Mouse (Mus musculus) forebrain, postnatal 0 days (tissue): ENCODE measurements around the gene Dido1. TPM values are rescaled to one million over a fixed set of nuclear protein-coding genes. Genes with fewer than 3 reads are reported as not detected.
A peak's percentile ranks its signal among the peaks of the same experiment; 100 is the strongest.

ENCODE experiments used
- ATAC-seq: fragments of 200-750 bp; cut with Nextera tagmentation; 2 replicates; pipeline ENCODE4 v1.8.0; 2017; ENCODE audit warnings: mild to moderate bottlenecking, moderate library complexity
- DNase-seq: peaks from one replicate; pipeline ENCODE4 v3.0.0-alpha.2; 2015
- H3K27ac ChIP-seq: fragments of 300-500 bp; sonication (generic); 2 replicates; pipeline ENCODE4 v1.5.1; 2014; ENCODE audit warnings: low read depth, mild to moderate bottlenecking, antibody characterized with exemption, low read length, moderate library complexity, mixed read lengths
- H3K27me3 ChIP-seq: fragments of 300-500 bp; sonication (generic); 2 replicates; pipeline ENCODE4 v1.6.1; 2014; ENCODE audit warnings: mild to moderate bottlenecking, low read length, mixed read lengths; ENCODE audit not compliant: insufficient read depth
- H3K36me3 ChIP-seq: fragments of 300-500 bp; sonication (generic); 2 replicates; pipeline ENCODE4 v1.6.1; 2014; ENCODE audit warnings: mild to moderate bottlenecking, moderate library complexity; ENCODE audit not compliant: insufficient read depth
- H3K4me1 ChIP-seq: fragments of 300-500 bp; sonication (generic); 2 replicates; pipeline ENCODE4 v1.6.1; 2014; ENCODE audit warnings: antibody characterized with exemption; ENCODE audit not compliant: insufficient read depth
- H3K4me2 ChIP-seq: fragments of 300-500 bp; sonication (generic); 2 replicates; pipeline ENCODE4 v1.6.1; 2014; ENCODE audit warnings: low read depth, mild to moderate bottlenecking, moderate library complexity
- H3K4me3 ChIP-seq: fragments of 300-500 bp; sonication (generic); 2 replicates; pipeline ENCODE4 v1.5.1; 2014; ENCODE audit warnings: low read depth, low read length, mixed read lengths
- H3K9ac ChIP-seq: fragments of 300-500 bp; sonication (generic); 2 replicates; pipeline ENCODE4 v1.6.1; 2014; ENCODE audit warnings: mild to moderate bottlenecking
- H3K9me3 ChIP-seq: fragments of 300-500 bp; sonication (generic); 2 replicates; pipeline ENCODE4 v1.6.1; 2016; ENCODE audit warnings: low read length
- CTCF ChIP-seq: sonication (generic); IDR thresholded peaks from 2 replicates; pipeline ENCODE4 v1.5.1; 2016; ENCODE audit warnings: antibody characterized with exemption, control low read depth, low read depth
- WGBS: fragments of 180-500 bp; shearing (Covaris S2); extraction: QIAGEN DNeasy Blood & Tissue Kit; methylation state at CpG from one replicate; pipeline ENCODE4 v1.1.7; 2014; 5-methylcytosine and 5-hydroxymethylcytosine counted together
- polyA plus RNA-seq: library from polyadenylated mRNA; unstranded; fragments of >200 nt; fragmentation: Nextera tagmentation; extraction: Ambion mirVana; gene quantifications from 2 replicates; pipeline ENCODE4 v1.2.1, GENCODE M21; 2015
- total RNA-seq: library from RNA; depleted of rRNA; stranded (reverse); fragments of >200 nt; gene quantifications from 2 replicates; pipeline ENCODE4 v1.2.3, GENCODE M21; 2014

Gene Dido1
- total and polyA plus RNA-seq, 2 experiments from 2014 or later = 17.6 to 50.2 TPM

GRCm38 (mm10) chr2:180684031-180684430, 25.8 kb downstream of the Dido1 start:
- Histone ChIP-seq H3K9ac (no peak overlapping the region), H3K27ac (no peak overlapping the region), H3K4me2 (no peak overlapping the region), H3K4me3 (no peak overlapping the region), H3K27me3 (no peaks in the 10 kb centered on the region), H3K36me3 (peaks cover 82% of the 10 kb centered on the region), H3K9me3 (no peaks in the 10 kb centered on the region), H3K4me1 (no peaks in the 10 kb centered on the region)
- WGBS = 88% methylated on average over 4 of the region's 4 CpGs
- TF ChIP-seq CTCF = no peak
- ATAC-seq (no peak), DNase-seq (no peak)

DNA sequence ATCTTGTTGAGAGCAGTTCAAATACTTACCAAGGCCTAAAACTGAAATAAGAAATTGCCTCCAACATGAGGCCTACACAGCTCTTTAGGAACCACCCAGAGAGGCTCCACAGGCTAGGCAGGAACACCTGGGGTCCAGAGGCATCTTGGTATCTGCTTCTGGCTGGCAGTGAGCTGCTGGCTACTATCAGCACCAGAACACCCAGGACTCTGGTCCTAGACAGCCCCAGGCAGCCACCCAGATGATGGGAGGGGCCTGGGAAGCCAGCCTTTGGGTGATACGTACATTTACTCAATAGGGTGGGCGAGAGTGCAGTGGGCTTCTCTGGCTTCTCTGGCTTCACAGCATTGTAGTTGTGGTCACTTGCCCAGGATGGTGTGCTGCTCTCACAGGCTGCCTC, 26.3 kb downstream of the Dido1 start:
- ATAC-seq = no peak
- Histone ChIP-seq H3K9ac (no peak overlapping the region), H3K4me3 (no peak overlapping the region), H3K27me3 (no peaks in the 10 kb centered on the region), H3K27ac (no peak overlapping the region), H3K4me1 (no peaks in the 10 kb centered on the region), H3K36me3 (peaks cover 77% of the 10 kb centered on the region), H3K9me3 (no peaks in the 10 kb centered on the region), H3K4me2 (no peak overlapping the region)
- no peak for DNase-seq
- TF ChIP-seq CTCF = no peak
- WGBS = 86% methylated on average over 2 of the region's 2 CpGs

GRCm38 (mm10) chr2:180681225-180681624, 28.6 kb downstream of the Dido1 start:
- no peak for ATAC-seq
- WGBS = 68% methylated on average over 2 of the region's 2 CpGs
- peaks cover 55% of the 10 kb centered on the region for H3K36me3 ChIP-seq

GRCm38 (mm10) chr2:180678609-180679140, 31.1 kb downstream of the Dido1 start:
- H3K9me3 ChIP-seq = no peaks in the 10 kb centered on the region
- peak; percentile 83 for ATAC-seq
- no peaks in the 10 kb centered on the region for H3K27me3 ChIP-seq
- H3K36me3 ChIP-seq = peaks cover 35% of the 10 kb centered on the region
- H3K4me2 ChIP-seq = no peak overlapping the region
- peak; percentile 88 for TF ChIP-seq CTCF
- no peak overlapping the region for H3K4me3 ChIP-seq
- peak; percentile 84 for DNase-seq
- H3K4me1 ChIP-seq = no peaks in the 10 kb centered on the region
- no peak overlapping the region for H3K9ac ChIP-seq
- H3K27ac ChIP-seq = no peak overlapping the region
- 25% methylated on average over 4 of the region's 4 CpGs for WGBS

More at GRCm38 (mm10) chr2:180681225-180681624, 28.6 kb downstream of the Dido1 start:
- H3K27ac ChIP-seq = no peak overlapping the region
- H3K27me3 ChIP-seq = no peaks in the 10 kb centered on the region
- no peak for DNase-seq
- TF ChIP-seq CTCF = no peak
- no peak overlapping the region for H3K9ac ChIP-seq
- H3K4me3 ChIP-seq = no peak overlapping the region
- H3K4me1 ChIP-seq = no peaks in the 10 kb centered on the region
- H3K9me3 ChIP-seq = no peaks in the 10 kb centered on the region
- no peak overlapping the region for H3K4me2 ChIP-seq

DNA sequence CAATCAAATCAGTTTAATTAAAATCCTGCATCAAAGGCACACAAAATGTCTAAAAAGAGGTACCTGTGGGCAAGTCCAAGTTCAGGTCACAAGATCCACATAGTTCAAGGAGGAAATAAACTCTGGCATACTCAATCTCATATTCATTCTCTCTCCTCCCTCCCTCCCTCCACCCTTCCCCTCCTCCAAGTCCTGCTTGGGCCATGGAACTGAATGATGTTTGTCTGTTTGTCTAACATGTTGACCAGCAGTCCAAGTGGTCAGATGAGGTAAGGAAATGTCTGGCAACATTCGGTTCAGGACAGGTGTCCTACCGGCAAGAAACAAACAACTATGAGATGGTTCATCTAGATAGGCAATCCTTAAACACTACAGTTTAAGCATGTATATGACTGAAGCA, 33.1 kb downstream of the Dido1 start:
- H3K27ac ChIP-seq = no peak overlapping the region
- H3K4me3 ChIP-seq = no peak overlapping the region
- no peaks in the 10 kb centered on the region for H3K9me3 ChIP-seq
- DNase-seq (no peak), ATAC-seq (no peak)
- no peak overlapping the region for H3K4me2 ChIP-seq
- WGBS = 95% methylated on average over 2 of the region's 2 CpGs
- no peaks in the 10 kb centered on the region for H3K4me1 ChIP-seq
- peaks cover 36% of the 10 kb centered on the region for H3K36me3 ChIP-seq
- no peak for TF ChIP-seq CTCF
- H3K9ac ChIP-seq = no peak overlapping the region
- no peaks in the 10 kb centered on the region for H3K27me3 ChIP-seq

DNA sequence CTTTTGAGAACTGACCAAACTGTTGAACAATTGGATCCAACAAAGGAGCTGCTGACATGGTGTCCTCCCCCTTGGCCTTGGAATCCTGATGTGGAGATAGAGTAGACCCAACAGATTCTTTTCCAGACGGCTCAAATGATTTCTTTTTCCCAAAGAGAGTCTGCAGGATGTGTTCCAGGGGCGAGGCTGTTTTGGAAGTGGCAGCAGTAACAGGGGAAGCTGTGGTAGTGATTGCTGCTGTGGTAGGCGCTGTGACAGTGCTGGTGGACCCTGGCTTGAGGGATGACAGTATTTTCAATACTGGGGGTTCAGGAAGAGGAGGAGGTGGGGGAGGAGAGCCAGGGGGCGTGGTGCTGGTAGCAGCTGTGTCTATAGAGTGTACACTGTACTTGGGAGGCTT, 47.8 kb downstream of the Dido1 start:
- Histone ChIP-seq H3K36me3 (peaks cover 34% of the 10 kb centered on the region), H3K27ac (no peak overlapping the region), H3K27me3 (no peaks in the 10 kb centered on the region), H3K4me1 (no peaks in the 10 kb centered on the region), H3K4me3 (no peak overlapping the region), H3K9me3 (no peaks in the 10 kb centered on the region), H3K9ac (no peak overlapping the region), H3K4me2 (no peak overlapping the region)
- DNase-seq (no peak), ATAC-seq (no peak)
- TF ChIP-seq CTCF = no peak
- WGBS = 85% methylated on average over 4 of the region's 4 CpGs

- Histone ChIP-seq H3K27me3 (no peaks in the 10 kb centered on the region), H3K9ac (no peak overlapping the region), H3K36me3 (peaks cover 19% of the 10 kb centered on the region), H3K9me3 (no peaks in the 10 kb centered on the region), H3K4me1 (no peaks in the 10 kb centered on the region), H3K4me2 (no peak overlapping the region), H3K27ac (no peak overlapping the region), H3K4me3 (no peak overlapping the region)
- no peak for TF ChIP-seq CTCF
- no peak for ATAC-seq
- DNase-seq = no peak
- WGBS = 92% methylated on average over 5 of the region's 5 CpGs
Observed at GRCm38 (mm10) chr2:180660521-180660920, 49.3 kb downstream of the Dido1 start.
